Mouse (Mus musculus): Measurements from ENCODE around the gene Tpi1. TPM values are rescaled to one million over a fixed set of nuclear protein-coding genes. Genes with fewer than 3 reads are reported as not detected.

Gene Tpi1
- polyA plus RNA-seq, 1 experiment = 74.7 TPM

DNA sequence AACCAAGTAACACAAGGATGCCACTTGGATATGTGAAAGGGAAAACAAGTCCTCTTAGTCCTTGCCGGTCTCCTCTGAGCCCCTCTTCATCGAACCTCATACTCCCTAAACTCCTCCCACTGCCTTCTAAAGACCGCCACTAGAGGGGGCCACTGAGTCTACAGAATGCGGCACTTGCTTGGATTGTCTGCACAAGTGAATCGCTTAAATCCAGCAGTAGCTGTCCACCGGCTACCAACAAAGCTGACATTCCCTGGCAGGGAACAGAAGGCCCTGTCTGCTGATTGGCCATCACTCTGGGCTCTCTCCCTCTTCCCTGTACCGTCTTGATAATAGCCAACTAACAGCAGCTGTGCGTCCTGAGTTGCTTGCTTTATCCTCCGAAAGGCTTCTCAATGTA, 33.2 kb upstream of the Tpi1 start:
- H3K4me3 ChIP-seq (ENCODE audit: extremely low read depth, insufficient read depth, insufficient read length) = no peak overlapping the region
- no peaks in the 10 kb centered on the region for H3K27me3 ChIP-seq (ENCODE audit: control insufficient read depth, insufficient read depth, low read length)
- WGBS = 23% methylated on average over 9 of the region's 9 CpGs
- H3K27ac ChIP-seq (ENCODE audit: insufficient read depth, low read length) = no peak overlapping the region
- TF ChIP-seq CTCF (IDR thresholded peaks at IDR 0.05; ENCODE audit: extremely low read depth, insufficient read depth, insufficient read length, insufficient replicate concordance) (peak; percentile 88; the same call in 1 of the 2 replicates), POLR2A (IDR thresholded peaks at IDR 0.05; ENCODE audit: low read depth, low read length) (no peak)
- DNase-seq (ENCODE audit: low read depth in 1 of 2, low spot score in 2 of 2) = peak; percentile 74 to 84
- no peaks in the 10 kb centered on the region for H3K36me3 ChIP-seq (ENCODE audit: control insufficient read depth, insufficient read depth, low read length)
- no peaks in the 10 kb centered on the region for H3K4me1 ChIP-seq (ENCODE audit: control insufficient read depth, insufficient read depth, insufficient read length)

DNA sequence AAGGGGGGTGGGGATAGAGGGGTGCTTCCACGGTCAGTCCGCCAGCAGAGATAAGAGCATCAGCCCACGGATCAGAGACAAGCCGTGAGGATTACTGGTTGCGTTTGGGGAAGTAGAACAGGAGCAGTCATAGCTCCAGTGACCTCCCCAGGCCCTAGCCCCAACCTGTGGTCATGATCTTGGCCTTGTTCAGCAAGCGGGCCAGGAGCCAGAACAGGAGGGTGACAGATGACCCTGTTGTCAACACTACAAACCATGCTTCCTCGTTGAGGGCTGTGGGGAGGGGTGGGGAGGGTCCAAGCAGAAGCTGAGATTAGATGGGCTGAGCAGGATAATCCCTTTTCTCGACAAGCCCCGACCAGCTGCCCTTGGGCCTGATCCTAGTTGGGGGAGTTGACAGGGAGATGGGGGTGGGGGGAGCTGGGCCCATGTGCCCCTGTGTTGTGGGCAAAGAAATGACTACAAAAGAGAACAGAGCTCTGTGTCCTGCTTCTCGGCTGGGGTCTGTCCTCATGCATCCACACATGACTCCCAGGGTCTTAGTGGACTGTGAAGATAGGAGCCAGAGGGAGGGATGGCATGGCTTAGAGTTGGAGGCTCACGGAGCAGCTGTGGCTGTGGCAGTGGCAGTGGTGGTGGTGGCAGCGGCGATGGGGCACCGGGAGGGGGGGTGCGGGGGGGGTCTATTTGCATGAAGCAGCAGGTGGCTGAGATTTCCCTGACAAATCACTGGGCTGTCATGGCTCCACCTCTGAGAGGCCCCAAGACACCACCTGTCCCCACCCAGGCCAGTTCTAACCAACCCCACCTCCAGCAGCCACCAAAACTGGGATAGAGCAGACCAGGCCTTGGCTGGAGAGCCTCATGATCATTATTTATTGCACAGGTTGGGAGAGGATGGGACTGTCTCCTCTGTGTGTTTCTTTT, 26.4 kb upstream of the Tpi1 start, which contains the start of gene Gnb3:
Gene Gnb3, minus strand, starts transcription at position 35 of the 927 bp plus-strand sequence.
- Histone ChIP-seq H3K27ac (ENCODE audit: insufficient read depth, low read length) (no peak within 1 kb of the TSS), H3K4me1 (ENCODE audit: control insufficient read depth, insufficient read depth, insufficient read length) (no peaks in the 10 kb centered on the region; the same call in 1 of the 2 replicates), H3K36me3 (ENCODE audit: control insufficient read depth, insufficient read depth, low read length) (no peaks in the 10 kb centered on the region), H3K4me3 (ENCODE audit: extremely low read depth, insufficient read depth, insufficient read length) (no peak within 1 kb of the TSS), H3K27me3 (ENCODE audit: control insufficient read depth, insufficient read depth, low read length) (no peaks in the 10 kb centered on the region)
- WGBS = 48% methylated on average over 15 of the region's 15 CpGs
- no peak for TF ChIP-seq POLR2A (IDR thresholded peaks at IDR 0.05; ENCODE audit: low read depth, low read length)
- no peak for TF ChIP-seq CTCF (IDR thresholded peaks at IDR 0.05; ENCODE audit: extremely low read depth, insufficient read depth, insufficient read length, insufficient replicate concordance)
- DNase-seq (ENCODE audit: low read depth in 1 of 2, low spot score in 2 of 2) = peak in 1 of 2 experiments; percentile 17

DNA sequence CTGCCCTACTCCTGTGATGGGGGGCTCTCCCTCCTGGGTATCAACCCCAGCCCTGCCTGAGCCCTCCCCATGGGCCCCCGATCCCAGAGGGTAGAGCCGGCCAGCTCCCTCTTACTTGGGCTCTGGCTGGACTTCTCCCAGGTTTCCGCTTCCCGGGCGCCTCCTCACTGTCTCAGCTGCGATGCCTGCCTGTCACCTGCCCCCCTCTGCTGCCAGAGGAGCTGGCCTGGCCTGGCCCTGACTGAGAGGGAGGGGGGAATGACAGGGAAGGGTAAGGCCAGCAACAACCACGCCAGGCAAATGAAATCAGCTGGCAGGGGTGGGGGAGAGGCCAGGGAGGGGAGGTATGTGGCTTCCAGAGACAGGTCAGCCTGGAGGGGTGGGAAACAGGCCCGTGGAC, 25.7 kb upstream of the Tpi1 start:
- Histone ChIP-seq H3K27ac (ENCODE audit: insufficient read depth, low read length) (no peak overlapping the region), H3K27me3 (ENCODE audit: control insufficient read depth, insufficient read depth, low read length) (no peaks in the 10 kb centered on the region)
- TF ChIP-seq CTCF (IDR thresholded peaks at IDR 0.05; ENCODE audit: extremely low read depth, insufficient read depth, insufficient read length, insufficient replicate concordance) (no peak), POLR2A (IDR thresholded peaks at IDR 0.05; ENCODE audit: low read depth, low read length) (no peak)

DNA sequence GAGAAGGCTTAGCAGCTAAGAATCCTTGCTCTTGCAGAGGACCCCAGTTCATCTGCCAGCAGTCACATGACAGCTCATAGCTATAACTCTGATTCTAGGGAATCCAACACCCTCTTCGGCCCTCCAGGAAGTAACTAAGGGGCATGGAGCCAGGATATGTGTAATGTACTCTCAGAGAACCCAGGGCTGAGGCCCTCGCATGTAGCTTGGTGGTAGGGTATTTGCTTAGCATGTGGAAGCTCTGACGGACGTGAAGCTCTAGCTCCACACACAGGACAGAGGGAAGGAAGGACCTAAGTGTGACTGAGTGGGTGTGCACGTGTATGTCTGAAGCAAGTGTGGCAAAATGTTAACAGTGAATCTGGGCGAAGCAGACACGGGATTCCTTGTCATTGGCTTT, 22.3 kb upstream of the Tpi1 start:
- H3K27ac ChIP-seq (ENCODE audit: insufficient read depth, low read length) = no peak overlapping the region
- H3K36me3 ChIP-seq (ENCODE audit: control insufficient read depth, insufficient read depth, low read length) = no peaks in the 10 kb centered on the region
- DNase-seq (ENCODE audit: low read depth in 1 of 2, low spot score in 2 of 2) = no peak
- no peaks in the 10 kb centered on the region; the same call in 1 of the 2 replicates for H3K4me1 ChIP-seq (ENCODE audit: control insufficient read depth, insufficient read depth, insufficient read length)
- no peak for TF ChIP-seq CTCF (IDR thresholded peaks at IDR 0.05; ENCODE audit: extremely low read depth, insufficient read depth, insufficient read length, insufficient replicate concordance)
- no peak for TF ChIP-seq POLR2A (IDR thresholded peaks at IDR 0.05; ENCODE audit: low read depth, low read length)
- 82% methylated on average over 7 of the region's 7 CpGs for WGBS
- H3K4me3 ChIP-seq (ENCODE audit: extremely low read depth, insufficient read depth, insufficient read length) = no peak overlapping the region
- H3K27me3 ChIP-seq (ENCODE audit: control insufficient read depth, insufficient read depth, low read length) = no peaks in the 10 kb centered on the region

More for the DNA sequence above, 25.7 kb upstream of the Tpi1 start:
- no peak for DNase-seq (ENCODE audit: low read depth in 1 of 2, low spot score in 2 of 2)
- Histone ChIP-seq H3K4me1 (ENCODE audit: control insufficient read depth, insufficient read depth, insufficient read length) (no peaks in the 10 kb centered on the region; the same call in 1 of the 2 replicates), H3K4me3 (ENCODE audit: extremely low read depth, insufficient read depth, insufficient read length) (no peak overlapping the region), H3K36me3 (ENCODE audit: control insufficient read depth, insufficient read depth, low read length) (no peaks in the 10 kb centered on the region)
- 54% methylated on average over 8 of the region's 8 CpGs for WGBS

DNA sequence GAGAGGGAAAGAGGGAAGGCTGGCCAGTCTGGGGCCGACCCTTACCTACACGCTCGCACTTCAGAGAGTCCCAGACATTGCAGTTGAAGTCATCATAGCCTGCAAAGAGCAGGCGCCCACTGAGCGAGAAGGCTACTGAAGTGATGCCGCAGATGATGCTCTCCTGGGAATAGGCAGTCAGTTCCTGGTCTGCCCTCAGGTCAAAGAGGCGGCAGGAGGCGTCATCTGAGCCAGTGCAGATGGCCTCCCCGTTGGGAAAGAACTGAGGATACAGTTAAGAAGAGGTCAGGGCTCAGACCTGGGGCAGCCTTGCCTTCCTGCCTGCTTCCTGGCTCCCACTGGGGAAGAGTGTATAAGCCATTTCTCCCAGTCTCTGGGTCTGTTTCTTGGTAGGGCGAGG, 21.4 kb upstream of the Tpi1 start:
- H3K27ac ChIP-seq (ENCODE audit: insufficient read depth, low read length) = no peak overlapping the region
- no peak for DNase-seq (ENCODE audit: low read depth in 1 of 2, low spot score in 2 of 2)
- H3K4me1 ChIP-seq (ENCODE audit: control insufficient read depth, insufficient read depth, insufficient read length) = no peaks in the 10 kb centered on the region; the same call in 1 of the 2 replicates
- no peaks in the 10 kb centered on the region for H3K27me3 ChIP-seq (ENCODE audit: control insufficient read depth, insufficient read depth, low read length)
- TF ChIP-seq CTCF (IDR thresholded peaks at IDR 0.05; ENCODE audit: extremely low read depth, insufficient read depth, insufficient read length, insufficient replicate concordance) (no peak), POLR2A (IDR thresholded peaks at IDR 0.05; ENCODE audit: low read depth, low read length) (no peak)
- no peaks in the 10 kb centered on the region for H3K36me3 ChIP-seq (ENCODE audit: control insufficient read depth, insufficient read depth, low read length)
- WGBS = 98% methylated on average over 10 of the region's 10 CpGs
- no peak overlapping the region for H3K4me3 ChIP-seq (ENCODE audit: extremely low read depth, insufficient read depth, insufficient read length)

DNA sequence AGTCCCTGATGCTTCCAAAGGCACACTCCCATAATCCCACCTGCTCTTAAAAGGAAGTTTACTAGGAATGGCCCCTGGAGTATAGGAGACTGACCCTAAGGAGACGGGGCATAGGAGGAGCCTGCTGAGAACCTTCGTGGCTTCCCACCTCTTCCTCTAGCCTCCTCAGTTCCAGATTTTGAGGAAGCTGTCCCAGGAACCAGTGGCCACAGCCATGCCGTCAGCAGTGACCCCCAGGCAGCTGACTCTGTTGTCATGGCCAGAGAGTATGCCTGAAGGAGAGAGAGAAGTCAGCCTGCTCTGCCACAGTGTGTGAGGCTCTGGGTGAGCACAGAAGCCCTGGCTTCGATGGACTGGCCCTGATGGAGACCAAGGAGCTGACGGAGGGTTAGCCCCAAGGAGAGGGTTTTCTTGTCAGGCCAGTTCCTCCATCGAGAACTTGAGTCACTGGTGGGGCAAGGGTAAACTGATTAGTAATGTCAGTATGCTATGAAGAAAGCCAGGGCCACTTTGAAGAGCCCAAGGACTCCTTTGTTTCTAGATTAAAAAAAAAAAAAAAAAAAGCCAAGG, 20.5 kb upstream of the Tpi1 start:
- H3K36me3 ChIP-seq (ENCODE audit: control insufficient read depth, insufficient read depth, low read length) = no peaks in the 10 kb centered on the region
- no peak overlapping the region for H3K4me3 ChIP-seq (ENCODE audit: extremely low read depth, insufficient read depth, insufficient read length)
- DNase-seq (ENCODE audit: low read depth in 1 of 2, low spot score in 2 of 2) = no peak
- H3K4me1 ChIP-seq (ENCODE audit: control insufficient read depth, insufficient read depth, insufficient read length) = peaks cover 3% of the 10 kb centered on the region; the same call in 1 of the 2 replicates
- no peak for TF ChIP-seq CTCF (IDR thresholded peaks at IDR 0.05; ENCODE audit: extremely low read depth, insufficient read depth, insufficient read length, insufficient replicate concordance)
- TF ChIP-seq POLR2A (IDR thresholded peaks at IDR 0.05; ENCODE audit: low read depth, low read length) = no peak
- 82% methylated on average over 6 of the region's 6 CpGs for WGBS
- H3K27ac ChIP-seq (ENCODE audit: insufficient read depth, low read length) = no peak overlapping the region
- H3K27me3 ChIP-seq (ENCODE audit: control insufficient read depth, insufficient read depth, low read length) = no peaks in the 10 kb centered on the region

Measured in spleen, adult 2 months (tissue).